Mouse (Mus musculus): ENCODE measurements at regions not wholly inside any gene's neighbourhood (a gene's known extent, or its start where the extent isn't known, plus 50 kb on each side); places are given as distances from the start of the nearest gene placed in this dataset.

DNA sequence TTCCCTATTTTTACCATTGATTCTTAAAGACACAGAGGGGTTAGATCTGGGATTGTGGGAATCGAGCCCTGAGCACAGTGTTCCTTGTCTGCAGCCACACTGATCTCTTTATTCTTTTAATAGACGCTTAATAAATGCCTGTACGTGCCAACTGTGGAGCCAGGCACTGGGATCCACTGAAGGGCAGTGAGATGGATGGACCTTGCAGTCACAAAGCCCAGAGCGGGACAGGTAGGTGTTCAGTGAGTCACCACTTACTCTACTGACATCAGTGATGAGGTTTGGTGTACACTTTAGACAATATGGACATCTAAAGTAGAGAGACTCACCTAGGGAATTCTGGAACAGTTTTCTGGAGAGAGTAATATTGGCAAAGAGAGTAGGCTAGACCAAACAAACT is 56.8 kb upstream of the Cnih3 start:
- no peaks in the 10 kb centered on the region for H3K36me3 ChIP-seq (ENCODE audit: control insufficient read depth, insufficient read depth, low read length)
- WGBS, result 86% methylated on average over 4 of the region's 4 CpGs
- no peak overlapping the region for H3K4me2 ChIP-seq (ENCODE audit: low read depth, low read length)
- H3K27ac ChIP-seq (ENCODE audit: low read length), result no peak overlapping the region
- no peaks in the 10 kb centered on the region for H3K9me3 ChIP-seq (ENCODE audit: control insufficient read depth, low read length)
- H3K9ac ChIP-seq (ENCODE audit: low read length), result no peak overlapping the region
- ATAC-seq (ENCODE audit: low read depth), result no peak
- H3K4me3 ChIP-seq (ENCODE audit: low read length), result no peak overlapping the region
- H3K4me1 ChIP-seq (replicated peaks; ENCODE audit: control insufficient read depth, insufficient read depth, low read length), result no peaks in the 10 kb centered on the region
- no peaks in the 10 kb centered on the region for H3K27me3 ChIP-seq (ENCODE audit: control insufficient read depth, insufficient read depth, low read depth, low read length)

DNA sequence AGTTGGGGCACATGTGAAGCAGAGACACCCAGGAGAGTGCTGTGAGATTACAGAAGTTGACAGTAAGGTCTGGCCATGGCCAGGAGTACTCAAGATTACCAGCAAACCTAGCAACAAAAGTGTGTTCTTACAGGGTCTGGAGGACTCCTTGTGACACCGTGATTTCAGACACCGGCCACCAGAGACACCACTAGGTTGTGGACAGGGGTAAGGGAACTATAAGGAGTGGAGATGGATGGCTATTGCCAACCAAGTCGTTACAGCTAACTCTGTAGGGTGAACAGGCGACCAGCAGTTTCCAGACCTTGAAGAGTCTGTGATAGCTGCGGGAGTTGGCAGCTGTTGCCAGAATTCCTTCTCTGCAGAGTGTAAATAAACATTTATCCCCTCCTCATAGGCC is 54.4 kb upstream of the Cnih3 start:
- no peak overlapping the region for H3K4me3 ChIP-seq (ENCODE audit: low read length)
- no peaks in the 10 kb centered on the region for H3K36me3 ChIP-seq (ENCODE audit: control insufficient read depth, insufficient read depth, low read length)
- WGBS, result 49% methylated on average over 5 of the region's 5 CpGs
- no peak overlapping the region for H3K4me2 ChIP-seq (ENCODE audit: low read depth, low read length)
- H3K27ac ChIP-seq (ENCODE audit: low read length), result no peak overlapping the region
- no peak for ATAC-seq (ENCODE audit: low read depth)
- no peaks in the 10 kb centered on the region for H3K4me1 ChIP-seq (replicated peaks; ENCODE audit: control insufficient read depth, insufficient read depth, low read length)
- no peaks in the 10 kb centered on the region for H3K27me3 ChIP-seq (ENCODE audit: control insufficient read depth, insufficient read depth, low read depth, low read length)
- no peak overlapping the region for H3K9ac ChIP-seq (ENCODE audit: low read length)
- no peaks in the 10 kb centered on the region for H3K9me3 ChIP-seq (ENCODE audit: control insufficient read depth, low read length)

DNA sequence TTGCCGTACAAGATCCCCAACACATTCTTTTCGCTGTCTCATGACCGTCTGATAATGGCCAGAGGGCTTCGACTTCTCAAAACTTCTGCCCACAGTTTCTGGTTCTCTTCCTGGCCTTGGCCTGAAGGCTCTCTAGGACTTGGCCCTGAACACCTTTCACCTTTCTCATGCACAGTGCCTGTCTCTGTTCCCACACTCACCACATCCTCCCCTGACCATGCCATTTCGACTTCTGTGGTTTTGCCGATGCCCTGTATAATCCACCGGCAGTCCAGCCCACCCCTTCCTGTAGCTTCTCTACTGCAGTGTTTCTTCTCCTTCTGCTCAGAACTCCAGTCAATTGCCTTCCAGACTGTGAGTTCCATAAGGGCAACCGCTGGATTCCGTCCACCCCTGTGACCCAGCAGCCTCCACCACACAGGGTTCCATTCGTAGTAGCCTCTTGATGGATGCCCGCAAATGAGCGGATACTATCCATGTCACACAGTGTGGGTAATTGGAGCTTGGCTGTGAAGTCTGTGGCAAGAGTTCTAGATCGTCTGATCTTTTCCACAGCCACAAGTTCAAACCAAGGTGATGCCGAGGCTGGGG is 53.3 kb upstream of the Cnih3 start:
- WGBS, result 86% methylated on average over 14 of the region's 14 CpGs
- Histone ChIP-seq H3K27ac (ENCODE audit: low read length) (no peak overlapping the region), H3K4me3 (ENCODE audit: low read length) (no peak overlapping the region), H3K9ac (ENCODE audit: low read length) (no peak overlapping the region), H3K4me2 (ENCODE audit: low read depth, low read length) (no peak overlapping the region), H3K27me3 (ENCODE audit: control insufficient read depth, insufficient read depth, low read depth, low read length) (no peaks in the 10 kb centered on the region), H3K9me3 (ENCODE audit: control insufficient read depth, low read length) (no peaks in the 10 kb centered on the region), H3K36me3 (ENCODE audit: control insufficient read depth, insufficient read depth, low read length) (no peaks in the 10 kb centered on the region), H3K4me1 (replicated peaks; ENCODE audit: control insufficient read depth, insufficient read depth, low read length) (no peaks in the 10 kb centered on the region)
- ATAC-seq (ENCODE audit: low read depth), result no peak

DNA sequence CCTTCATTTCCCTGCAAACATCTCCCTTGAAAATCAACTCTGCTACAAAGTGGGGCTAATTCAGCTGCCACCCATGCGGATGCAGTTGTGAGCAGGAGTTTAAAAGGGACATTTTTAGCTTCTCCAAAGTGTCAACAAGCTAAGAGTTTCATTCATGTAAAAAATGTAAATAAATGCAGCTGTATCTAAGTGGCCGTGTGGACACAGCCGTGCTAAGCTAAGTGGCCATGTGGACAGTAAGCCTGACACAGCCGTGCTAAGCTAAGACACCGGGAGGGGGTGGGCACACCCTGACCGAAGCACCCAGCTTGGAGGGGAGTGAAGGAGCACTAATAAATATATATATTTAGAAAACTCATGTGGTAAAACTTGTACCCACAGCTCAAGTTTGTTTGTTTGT is 52.6 kb upstream of the Cnih3 start:
- WGBS, result 61% methylated on average over 6 of the region's 6 CpGs
- H3K4me2 ChIP-seq (ENCODE audit: low read depth, low read length), result no peak overlapping the region
- no peaks in the 10 kb centered on the region for H3K9me3 ChIP-seq (ENCODE audit: control insufficient read depth, low read length)
- no peak overlapping the region for H3K9ac ChIP-seq (ENCODE audit: low read length)
- H3K27ac ChIP-seq (ENCODE audit: low read length), result no peak overlapping the region
- no peaks in the 10 kb centered on the region for H3K27me3 ChIP-seq (ENCODE audit: control insufficient read depth, insufficient read depth, low read depth, low read length)
- no peaks in the 10 kb centered on the region for H3K36me3 ChIP-seq (ENCODE audit: control insufficient read depth, insufficient read depth, low read length)
- ATAC-seq (ENCODE audit: low read depth), result no peak
- no peaks in the 10 kb centered on the region for H3K4me1 ChIP-seq (replicated peaks; ENCODE audit: control insufficient read depth, insufficient read depth, low read length)
- no peak overlapping the region for H3K4me3 ChIP-seq (ENCODE audit: low read length)

DNA sequence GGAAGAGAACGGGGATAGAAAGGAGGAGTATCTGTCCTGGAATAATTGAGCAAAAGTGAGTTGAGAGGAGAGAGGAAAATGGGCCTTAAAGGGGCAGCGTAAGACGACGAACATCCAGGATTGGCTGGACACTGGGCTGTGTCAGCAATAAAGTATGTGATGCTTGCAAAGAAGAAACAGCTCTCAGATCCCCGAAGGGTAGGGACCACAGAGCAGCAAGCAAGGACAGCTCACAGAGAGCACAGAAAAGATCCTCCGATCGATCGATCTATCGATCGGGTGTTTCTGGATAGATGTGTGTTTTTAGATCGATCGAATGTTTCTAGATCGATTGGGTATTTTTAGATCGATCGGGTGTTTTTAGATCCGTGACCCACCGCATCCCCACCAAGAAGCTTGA is 50.3 kb upstream of the Cnih3 start:
- Histone ChIP-seq H3K4me3 (ENCODE audit: low read length) (no peak overlapping the region), H3K4me1 (replicated peaks; ENCODE audit: control insufficient read depth, insufficient read depth, low read length) (no peaks in the 10 kb centered on the region), H3K27ac (ENCODE audit: low read length) (no peak overlapping the region), H3K36me3 (ENCODE audit: control insufficient read depth, insufficient read depth, low read length) (no peaks in the 10 kb centered on the region), H3K9me3 (ENCODE audit: control insufficient read depth, low read length) (no peaks in the 10 kb centered on the region), H3K4me2 (ENCODE audit: low read depth, low read length) (no peak overlapping the region), H3K27me3 (ENCODE audit: control insufficient read depth, insufficient read depth, low read depth, low read length) (no peaks in the 10 kb centered on the region), H3K9ac (ENCODE audit: low read length) (no peak overlapping the region)
- no peak for ATAC-seq (ENCODE audit: low read depth)
- WGBS, result 93% methylated on average over 17 of the region's 17 CpGs
